Mouse (Mus musculus) ES-Bruce4 (cell line): ENCODE measurements around the gene Zfp335.

Source experiments
- CTCF ChIP-seq: IDR thresholded peaks from one replicate; pipeline ENCODE4 v1.8.1; 2011; ENCODE audit warnings: low read depth, low read length
- EP300 ChIP-seq: IDR thresholded peaks from 2 replicates; pipeline ENCODE4 v1.6.1; 2011; ENCODE audit warnings: low read depth, low read length; ENCODE audit not compliant: insufficient read depth
- POLR2A ChIP-seq: IDR thresholded peaks from one replicate; pipeline ENCODE4 v1.8.1; 2011; ENCODE audit warnings: low read length; ENCODE audit not compliant: insufficient read depth

GRCm38 (mm10) chr2:164899723-164900459 is 11.7 kb downstream of the Zfp335 start:
- TF ChIP-seq CTCF (no peak), EP300 (no peak), POLR2A (no peak)
